Mouse (Mus musculus): ENCODE data around the gene A730049H05Rik.

DNA sequence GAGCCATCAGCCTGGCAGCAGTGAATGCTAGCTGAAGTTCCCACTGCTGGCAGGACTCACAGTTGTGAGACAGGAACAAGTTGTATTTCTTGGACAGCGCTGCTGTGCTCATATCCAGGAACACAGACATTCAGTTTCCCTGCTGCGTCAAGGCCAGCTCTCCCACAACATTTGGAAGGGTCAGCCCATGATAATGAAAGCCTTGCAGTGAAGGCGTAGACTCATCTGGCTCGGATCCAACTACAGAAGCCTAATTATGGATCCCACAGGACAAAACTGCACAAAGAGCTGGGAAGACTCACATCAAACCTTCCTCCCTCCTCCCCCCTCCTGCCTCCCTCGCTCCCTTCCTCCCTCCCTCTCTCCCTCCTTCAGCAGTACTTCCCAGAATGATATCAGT is 34.0 kb downstream of the A730049H05Rik start:
- TF ChIP-seq POLR2A (IDR thresholded peaks at IDR 0.05; ENCODE audit: low read depth, low read length) = no peak
- TF ChIP-seq CTCF (IDR thresholded peaks at IDR 0.05; ENCODE audit: extremely low read depth, insufficient read depth, insufficient read length, insufficient replicate concordance) = no peak
